Mouse (Mus musculus): ENCODE results near the gene Olfr622.

The Olfr622 gene

GRCm38 (mm10) chr7:103642602-103643001 lies at the start of gene Olfr622:
Olfr622 (minus strand) TSS chr7:103642702.
- no peak for DNase-seq (ENCODE audit: low read depth)

GRCm38 (mm10) chr7:103682420-103682819 lies 39.9 kb upstream of the Olfr622 start, which contains the start of gene Olfr625-ps1:
Olfr625-ps1 (plus strand) TSS chr7:103682720.
- no peak for DNase-seq (ENCODE audit: low read depth)

- no peak for DNase-seq (ENCODE audit: low read depth)
Measured at GRCm38 (mm10) chr7:103671091-103671490, 28.6 kb upstream of the Olfr622 start, which contains the start of gene Olfr624. Olfr624 (minus strand) TSS chr7:103671191.

GRCm38 (mm10) chr7:103663598-103663997 lies 21.1 kb upstream of the Olfr622 start, which contains the start of gene Olfr623:
Olfr623 (minus strand) TSS chr7:103663698.
- no peak for DNase-seq (ENCODE audit: low read depth)

GRCm38 (mm10) chr7:103644070-103644469 lies 1.6 kb upstream of the Olfr622 start:
- no peak for DNase-seq (ENCODE audit: low read depth)

- DNase-seq (ENCODE audit: low read depth) = no peak
Measured at GRCm38 (mm10) chr7:103636795-103637194, 5.7 kb downstream of the Olfr622 start.

- DNase-seq (ENCODE audit: low read depth) = no peak
Measured at GRCm38 (mm10) chr7:103612434-103612833, 30.1 kb downstream of the Olfr622 start, which contains the start of gene Olfr620. Olfr620 (minus strand) TSS chr7:103612534.

- no peak for DNase-seq (ENCODE audit: low read depth)
Measured at GRCm38 (mm10) chr7:103607425-103607824, 35.1 kb downstream of the Olfr622 start.

GRCm38 (mm10) chr7:103600275-103600674 lies 42.2 kb downstream of the Olfr622 start, which contains the start of gene Olfr619:
Olfr619 (plus strand) TSS chr7:103600575.
- no peak for DNase-seq (ENCODE audit: low read depth)

GRCm38 (mm10) chr7:103589803-103590202 lies 52.7 kb downstream of the Olfr622 start, which contains the start of gene Olfr618:
Olfr618 (plus strand) TSS chr7:103590103.
- no peak for DNase-seq (ENCODE audit: low read depth)

Data from c-Kit-positive CD71-negative TER-119-negative erythroid progenitor cells, embryonic 14.5 days (primary cell).